Mouse (Mus musculus) small intestine, adult 10 weeks (tissue): ENCODE data around the gene Pdha1. TPM values are rescaled to one million over a fixed set of nuclear protein-coding genes. Genes with fewer than 3 reads are reported as not detected.

Experiments used
- polyA plus RNA-seq: library from polyadenylated mRNA; stranded (reverse); fragments of 350-450 nt; fragmentation: Illumina TruSeq; extraction: RNeasy Lipid Tissue Mini Kit (QIAGEN cat#74804); gene quantifications from one replicate; pipeline ENCODE4 v1.2.3, GENCODE M21; 2014; ENCODE audit warnings: low replicate concordance

The Pdha1 gene
- 439 TPM for polyA plus RNA-seq

GRCm38 (mm10) chrX:160137861-160138717 is at the start of gene Pdha1:
Pdha1 (minus strand) TSS chrX:160138413.

Other genes with a start within 250 kb of the Pdha1 start
- gene Map3k15, start 150.0 kb downstream of the Pdha1 start, polyA plus RNA-seq, result 2.7 TPM